Mouse (Mus musculus): ENCODE measurements around the gene Pkdrej.
"Not testable (repeated sequence)": the region's sequence is repeated elsewhere in the genome, so short reads cannot be mapped to it uniquely, and the experiment has no call there.

Pkdrej gene

DNA sequence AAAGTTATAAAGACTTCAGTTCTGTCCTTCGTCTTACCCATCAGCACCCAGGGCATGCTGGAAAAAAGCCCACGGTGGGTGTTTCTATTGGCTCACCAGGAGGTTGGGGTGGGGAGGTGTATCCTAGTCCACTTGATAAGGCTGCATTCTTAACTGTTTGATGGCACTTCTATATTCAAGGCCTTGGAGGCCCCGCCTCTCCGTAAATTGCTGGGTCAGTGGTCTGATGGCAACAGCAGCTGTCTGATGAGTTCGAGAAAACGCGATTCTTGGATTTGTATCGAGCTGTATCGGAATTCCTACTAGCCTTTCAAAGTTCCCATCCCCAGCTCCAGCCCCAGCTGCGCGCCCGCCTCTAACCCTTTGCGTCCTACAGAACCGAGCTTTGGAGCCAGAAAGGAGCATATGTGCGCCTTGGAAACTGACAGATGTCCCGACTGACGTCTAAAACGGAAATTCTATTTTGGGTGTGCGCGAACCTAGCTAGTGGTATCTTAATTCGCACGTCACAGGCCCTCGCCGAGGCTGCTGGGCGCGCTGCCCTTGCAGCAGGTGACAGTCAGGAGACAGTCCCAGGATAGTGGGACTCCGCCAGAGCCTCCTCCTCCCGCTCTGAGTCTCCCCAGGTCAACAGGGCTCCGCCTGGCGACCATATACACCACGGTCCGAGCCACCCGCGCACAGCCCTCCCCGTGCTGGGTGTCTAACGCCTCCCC, 10.6 kb downstream of the Pkdrej start:
- DNase-seq (ENCODE audit: low read depth in 1 of 2, low spot score in 2 of 2): peak in 1 of 2 experiments; percentile 19

DNA sequence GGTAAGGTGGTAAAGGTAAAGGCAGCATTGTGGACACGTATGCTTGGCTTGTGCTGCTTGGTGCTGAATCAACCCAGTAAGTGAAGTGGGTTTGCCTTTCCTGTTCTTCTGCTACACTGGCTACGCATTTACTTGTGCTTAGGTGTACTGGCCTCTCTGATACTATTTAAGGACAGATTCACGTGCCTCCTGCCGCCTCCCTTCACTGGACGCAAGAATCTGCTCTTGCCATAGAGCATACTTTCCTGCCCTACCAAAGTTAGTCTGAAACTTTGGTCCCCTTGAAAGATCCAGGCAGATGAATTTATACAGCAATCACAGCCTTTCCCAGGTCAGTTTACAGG, 11.1 kb downstream of the Pkdrej start:
- DNase-seq (ENCODE audit: low read depth in 1 of 2, low spot score in 2 of 2): no peak

DNA sequence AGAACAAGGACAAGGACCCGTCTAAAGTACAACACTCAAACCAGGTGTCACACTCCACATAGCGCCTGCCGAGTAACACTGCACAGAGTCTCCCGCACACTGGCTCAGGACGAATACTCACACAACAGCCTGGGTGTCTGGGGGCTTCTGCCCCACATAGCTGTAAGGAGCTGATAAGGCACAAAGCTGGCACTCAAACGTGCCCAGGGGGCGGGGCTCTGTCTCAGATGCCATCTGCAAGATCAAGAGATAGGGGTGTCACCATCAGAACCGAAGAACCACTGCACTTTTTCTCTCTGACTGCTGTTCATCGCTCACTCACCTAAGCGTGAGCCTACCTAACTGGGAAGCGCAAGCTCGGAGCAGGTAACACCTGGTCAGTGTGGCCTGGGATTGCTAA, 12.4 kb downstream of the Pkdrej start:
- DNase-seq (ENCODE audit: low read depth in 1 of 2, low spot score in 2 of 2): no peak

DNA sequence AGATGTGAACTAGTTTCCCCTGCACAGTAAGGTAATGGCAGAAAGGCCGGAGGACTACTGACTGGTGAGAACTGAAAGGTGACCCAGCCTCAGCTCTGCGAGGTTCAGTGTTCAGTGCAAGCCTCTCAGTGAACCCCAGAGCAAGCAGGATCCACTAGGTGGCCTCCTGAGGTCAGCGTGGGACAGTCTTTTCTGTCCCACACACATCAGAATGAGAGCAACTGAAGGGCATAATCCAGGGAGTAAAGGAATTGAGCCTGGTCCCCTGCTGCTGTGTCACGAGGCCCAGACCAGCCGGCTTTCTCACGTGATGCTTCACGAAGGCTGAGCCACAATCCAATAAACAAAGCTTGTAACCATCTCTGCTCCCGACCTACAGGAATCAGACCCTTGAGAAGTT, 13.1 kb downstream of the Pkdrej start:
- no peak for DNase-seq (ENCODE audit: low read depth in 1 of 2, low spot score in 2 of 2)

DNA sequence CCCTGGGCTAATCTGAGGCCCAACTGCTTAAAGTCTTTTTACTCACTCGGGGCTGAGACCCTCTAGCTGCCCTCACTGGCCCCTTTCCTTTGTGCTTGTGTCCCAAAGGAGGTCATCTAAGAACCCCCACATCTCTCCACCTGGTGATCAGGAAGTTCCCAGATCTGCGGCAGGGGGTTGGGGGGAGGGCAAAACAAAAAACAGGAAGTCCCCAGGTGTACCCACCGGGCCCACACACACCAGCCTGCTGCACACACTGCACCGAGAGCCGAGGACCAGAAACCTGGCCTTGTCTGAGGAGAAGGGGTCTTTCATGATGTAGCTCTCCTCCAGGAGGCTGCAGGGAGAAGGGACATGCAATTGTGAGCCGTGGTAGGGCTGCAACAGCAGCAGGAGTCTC, 13.5 kb downstream of the Pkdrej start:
- DNase-seq (ENCODE audit: low read depth in 1 of 2, low spot score in 2 of 2): no peak

DNA sequence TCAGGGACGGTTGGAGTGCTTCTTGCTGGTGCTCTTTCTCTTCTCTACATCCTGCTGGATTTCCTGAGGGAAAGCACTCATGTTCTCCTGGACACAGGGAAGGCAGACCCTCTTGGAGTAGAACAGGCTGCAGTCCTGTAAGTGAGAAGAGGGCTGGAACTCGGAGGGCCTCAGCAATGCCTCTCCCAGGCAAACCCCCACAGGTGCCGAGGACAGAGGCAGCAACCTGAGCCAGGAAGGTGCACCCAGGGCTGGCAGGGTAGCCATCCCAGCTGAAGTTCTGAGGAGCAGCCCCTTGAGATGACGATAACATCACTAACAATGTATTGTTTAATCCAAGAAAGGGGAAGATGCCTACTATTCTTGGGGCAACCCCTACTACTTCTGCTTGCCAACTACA, 14.1 kb downstream of the Pkdrej start:
- no peak for DNase-seq (ENCODE audit: low read depth in 1 of 2, low spot score in 2 of 2)

DNA sequence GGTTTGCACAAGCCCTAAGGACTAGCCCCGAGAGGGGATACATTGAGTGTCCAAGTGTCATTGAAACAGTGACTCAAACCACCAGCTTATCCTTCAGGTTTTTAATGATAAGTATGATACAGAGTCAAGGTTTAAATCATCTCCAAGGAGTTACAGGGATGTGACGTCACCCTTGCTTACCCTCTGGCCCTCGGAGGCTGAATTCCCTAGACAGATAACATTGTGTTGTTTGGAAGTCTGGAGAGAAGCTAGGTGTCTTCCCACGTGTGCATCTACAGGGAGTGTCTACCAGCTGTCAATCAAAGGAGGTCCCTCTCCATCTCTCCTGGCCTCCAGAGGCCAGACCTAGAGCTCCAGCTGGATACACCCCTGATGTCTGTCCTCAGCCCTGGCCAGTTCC, 14.6 kb downstream of the Pkdrej start:
- DNase-seq (ENCODE audit: low read depth in 1 of 2, low spot score in 2 of 2): no peak

DNA sequence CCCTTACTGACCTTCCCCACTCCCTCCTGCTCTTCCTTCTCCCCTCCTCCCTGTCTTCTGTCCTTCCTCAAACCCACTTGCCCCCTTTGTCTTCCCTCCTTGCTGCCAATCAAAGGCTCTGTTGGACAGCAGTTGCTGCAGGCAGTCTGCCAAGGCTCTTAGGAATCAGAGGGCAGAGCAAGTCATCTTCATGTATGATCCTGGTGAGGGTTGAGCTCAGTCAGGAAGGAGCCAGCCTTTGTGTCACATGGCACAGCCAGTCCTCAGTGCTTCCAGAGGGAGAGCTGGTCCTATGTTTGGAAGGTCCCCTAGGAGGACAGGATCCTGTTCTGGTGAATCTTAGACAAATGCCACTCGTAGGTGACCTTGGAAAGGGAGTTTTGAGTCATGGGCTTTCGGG, 18.6 kb downstream of the Pkdrej start:
- no peak for DNase-seq (ENCODE audit: low read depth in 1 of 2, low spot score in 2 of 2)

DNA sequence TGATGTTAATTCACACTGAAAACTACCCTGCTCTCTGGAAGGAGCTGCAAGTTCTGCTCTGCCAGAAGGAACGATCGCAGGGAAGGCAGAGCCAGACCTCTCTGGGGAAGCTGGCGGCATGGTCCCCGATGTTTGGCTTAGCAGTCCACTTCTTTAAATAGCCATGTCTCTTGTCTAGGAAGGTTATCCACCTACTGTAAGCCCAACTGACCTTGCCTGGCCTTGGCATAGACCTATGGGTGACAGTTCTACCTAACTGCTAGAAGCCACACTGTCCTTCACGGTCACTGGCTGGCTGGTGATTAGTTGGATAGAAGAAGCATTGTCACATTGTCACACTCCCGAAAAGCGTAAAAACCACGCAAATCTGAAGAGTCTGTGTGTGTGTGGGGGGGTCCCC, 22.9 kb downstream of the Pkdrej start:
- DNase-seq (ENCODE audit: low read depth in 1 of 2, low spot score in 2 of 2): no peak

DNA sequence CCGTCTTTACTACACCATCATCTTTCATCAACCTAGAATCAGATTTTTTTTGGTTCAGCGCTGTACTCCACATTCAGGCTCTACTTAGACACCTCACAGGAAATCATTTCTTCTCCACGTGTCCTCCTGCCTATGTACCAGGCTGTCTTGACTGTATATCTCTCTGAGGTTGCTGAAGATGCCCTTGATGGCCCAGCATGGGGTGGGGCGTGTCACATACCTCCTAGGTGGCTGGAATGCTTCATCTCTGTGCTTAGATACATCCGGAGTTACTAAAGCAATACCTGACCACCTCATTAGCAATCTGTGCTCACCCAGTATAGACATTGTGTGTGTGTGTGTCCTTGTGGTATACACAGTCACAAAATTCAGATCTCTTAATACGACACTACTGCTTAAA, 26.0 kb downstream of the Pkdrej start:
- DNase-seq (ENCODE audit: low read depth in 1 of 2, low spot score in 2 of 2): no peak

DNA sequence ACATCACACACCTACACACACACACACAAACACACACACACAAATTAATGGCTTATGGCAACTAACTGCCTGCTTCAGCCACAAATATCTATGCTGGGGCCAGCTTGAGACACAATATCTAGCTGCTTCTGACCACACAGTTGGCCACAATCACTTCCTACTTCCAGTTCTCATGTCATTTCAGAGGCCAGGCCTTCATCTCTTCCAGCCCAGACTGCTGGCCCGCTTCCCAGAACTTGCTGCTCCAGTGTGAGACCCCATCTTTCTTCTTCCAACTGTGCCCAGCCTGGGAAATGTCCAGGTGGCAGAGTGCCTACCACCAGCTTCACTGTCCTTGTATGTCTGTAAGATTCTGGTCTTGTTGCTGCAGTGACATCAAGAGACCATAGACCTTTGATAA, 28.7 kb downstream of the Pkdrej start:
- no peak for DNase-seq (ENCODE audit: low read depth in 1 of 2, low spot score in 2 of 2)

DNA sequence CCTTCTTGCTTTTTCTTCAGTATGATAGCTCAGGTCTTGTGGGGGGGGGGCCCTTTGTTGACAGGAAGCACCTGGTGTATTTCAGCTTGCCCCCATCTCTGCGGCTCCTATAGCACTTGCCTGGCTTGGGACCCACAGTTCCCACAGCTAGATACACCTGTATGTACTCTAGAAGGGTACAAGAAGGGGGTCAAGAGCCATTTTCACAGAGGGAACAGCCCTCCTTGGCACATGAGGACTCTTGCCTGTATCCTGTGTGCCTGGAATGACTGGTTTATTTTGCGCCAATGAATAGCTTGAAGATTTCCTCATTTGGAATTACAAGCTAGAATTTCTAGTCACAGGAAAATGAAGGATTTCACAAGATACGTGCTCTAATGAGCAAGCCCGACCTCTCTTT, 30.1 kb downstream of the Pkdrej start:
- DNase-seq (ENCODE audit: low read depth in 1 of 2, low spot score in 2 of 2): no peak

DNA sequence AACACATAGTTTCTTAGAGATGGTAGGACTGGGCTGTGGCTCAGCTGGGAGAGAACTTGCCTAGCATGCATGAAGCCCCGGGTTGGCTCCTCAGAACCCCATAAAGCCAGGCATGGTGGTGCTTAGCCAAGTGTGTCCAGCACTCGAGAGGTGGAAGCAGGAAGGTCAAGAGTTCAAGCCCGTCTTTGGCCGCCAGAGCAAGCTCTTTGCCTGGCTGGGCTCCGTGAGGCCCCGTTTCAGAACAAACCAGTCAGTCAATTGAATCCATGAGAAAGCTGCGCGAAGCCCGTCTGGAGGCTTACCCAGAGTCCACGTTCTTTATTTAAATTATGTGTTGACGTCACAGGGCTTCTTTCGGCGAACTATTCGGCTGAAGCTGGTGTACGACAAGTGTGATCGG, 32.9 kb downstream of the Pkdrej start:
- no peak for DNase-seq (ENCODE audit: low read depth in 1 of 2, low spot score in 2 of 2)

DNA sequence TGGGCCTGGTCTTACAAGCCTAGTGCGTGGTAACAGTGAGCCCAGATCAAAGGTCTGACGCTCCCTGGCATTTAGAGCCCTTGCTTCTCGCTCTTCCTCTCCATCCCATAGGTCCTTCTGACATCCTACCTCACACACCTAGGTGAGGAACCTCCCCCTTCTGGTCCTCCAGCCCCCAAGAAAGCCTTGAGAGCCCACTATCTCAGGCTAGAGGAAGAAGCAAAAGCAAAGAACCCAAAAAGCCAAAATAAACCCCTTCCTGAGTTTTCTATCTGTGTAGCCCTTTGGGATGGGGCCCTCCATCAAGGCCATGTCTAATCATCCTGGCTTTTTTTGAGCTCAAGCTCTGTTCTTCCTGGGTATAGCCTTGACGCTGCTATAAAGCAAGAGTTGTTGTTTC, 33.5 kb downstream of the Pkdrej start:
- no peak for DNase-seq (ENCODE audit: low read depth in 1 of 2, low spot score in 2 of 2)

DNA sequence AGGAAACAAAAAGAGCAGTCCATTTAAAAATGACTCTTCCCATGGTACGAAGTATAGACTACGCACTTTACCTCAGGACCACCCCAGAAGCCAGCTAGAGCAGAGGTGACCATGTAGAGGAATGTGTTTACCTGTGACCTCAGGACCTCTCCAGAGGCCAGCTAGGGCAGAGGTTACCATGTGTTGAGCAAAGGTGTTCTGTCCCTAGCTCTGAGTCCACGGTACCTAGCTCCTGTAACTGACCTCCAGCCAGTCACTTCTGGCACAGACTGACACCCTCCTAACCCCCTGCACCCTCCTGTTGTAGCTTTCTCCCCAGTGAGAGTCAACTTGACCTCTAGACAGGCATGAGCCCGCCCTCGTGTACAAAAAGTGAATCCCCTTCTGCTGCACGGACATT, 34.1 kb downstream of the Pkdrej start:
- DNase-seq (ENCODE audit: low read depth in 1 of 2, low spot score in 2 of 2): no peak

DNA sequence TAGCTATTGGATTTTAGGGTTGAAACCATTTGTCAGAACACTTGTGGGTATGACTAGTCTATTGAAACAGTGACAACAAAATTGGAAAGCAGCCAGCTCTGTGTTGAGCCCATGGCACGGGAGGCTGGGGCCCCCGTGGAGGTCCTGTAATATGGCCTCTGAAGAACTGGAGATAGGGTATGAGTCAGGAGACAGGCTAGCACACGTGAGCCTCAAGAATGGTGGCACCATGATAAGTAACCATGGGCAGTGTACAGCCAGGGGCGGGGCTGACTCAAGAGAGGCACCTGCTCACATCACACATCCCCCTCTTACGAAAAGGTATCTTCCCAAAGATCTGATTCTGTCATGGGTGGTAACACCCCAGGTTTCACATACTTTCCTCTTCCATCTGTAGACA, 34.8 kb downstream of the Pkdrej start:
- no peak for DNase-seq (ENCODE audit: low read depth in 1 of 2, low spot score in 2 of 2)

DNA sequence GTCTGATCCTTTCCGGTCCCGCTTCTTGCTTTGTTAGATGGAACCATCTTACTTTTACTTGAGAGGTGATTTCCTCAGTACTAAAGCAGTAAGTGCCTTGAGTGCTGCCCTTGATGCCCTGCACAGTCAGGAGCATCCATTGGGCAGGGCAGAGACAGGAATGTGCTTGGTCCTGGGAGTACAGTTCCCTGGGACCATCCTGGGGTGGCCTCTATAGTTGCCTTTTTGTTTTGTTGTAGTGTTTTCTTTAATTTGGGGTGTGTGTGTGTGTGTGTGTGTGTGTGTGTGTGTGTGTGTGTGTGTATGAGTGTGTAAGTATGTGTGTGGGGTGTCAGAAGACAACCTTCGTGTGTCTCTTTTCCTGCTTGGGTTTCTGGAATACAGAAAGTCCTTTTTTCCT, 37.2 kb downstream of the Pkdrej start:
- DNase-seq (ENCODE audit: low read depth in 1 of 2, low spot score in 2 of 2): no peak

DNA sequence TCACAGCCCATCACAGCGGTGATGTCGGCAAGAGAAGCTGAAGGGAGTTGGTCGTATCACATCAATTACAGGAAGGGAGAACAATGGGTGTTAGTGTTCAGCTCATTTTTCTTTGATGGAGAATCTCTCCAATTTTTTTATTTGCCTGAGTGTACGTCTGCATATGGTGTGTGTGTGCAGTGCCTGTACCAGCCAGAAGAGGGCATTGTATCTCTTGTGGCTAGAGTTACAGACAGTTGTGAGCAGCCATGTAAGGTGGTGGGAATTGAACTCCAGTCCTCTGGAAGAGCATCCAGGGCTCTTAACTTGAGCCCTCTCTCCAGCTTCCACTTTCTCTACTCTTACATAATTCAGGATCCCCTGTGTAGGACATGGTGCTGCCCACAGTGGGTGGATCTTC, 38.4 kb downstream of the Pkdrej start:
- no peak for DNase-seq (ENCODE audit: low read depth in 1 of 2, low spot score in 2 of 2)

DNA sequence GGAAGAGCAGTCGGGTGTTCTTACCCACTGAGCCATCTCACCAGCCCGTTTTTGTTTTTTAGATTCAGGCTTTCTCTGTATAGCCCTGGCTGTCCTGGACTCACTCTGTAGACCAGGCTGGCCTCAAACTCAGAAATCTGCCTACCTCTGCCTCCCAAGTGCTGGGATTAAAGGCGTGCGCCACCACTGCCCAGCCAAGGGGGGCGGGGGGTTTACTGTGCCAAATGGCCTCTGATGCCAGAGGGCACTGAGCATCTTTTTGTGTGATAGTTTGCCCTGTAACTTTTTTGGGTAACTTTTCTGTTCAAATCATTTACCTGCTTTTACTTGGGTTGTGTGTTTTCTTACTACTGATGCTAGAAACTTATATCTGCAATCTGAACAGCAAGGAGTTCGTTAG, 42.6 kb downstream of the Pkdrej start:
- not testable (repeated sequence) for DNase-seq (ENCODE audit: low read depth in 1 of 2, low spot score in 2 of 2)

DNA sequence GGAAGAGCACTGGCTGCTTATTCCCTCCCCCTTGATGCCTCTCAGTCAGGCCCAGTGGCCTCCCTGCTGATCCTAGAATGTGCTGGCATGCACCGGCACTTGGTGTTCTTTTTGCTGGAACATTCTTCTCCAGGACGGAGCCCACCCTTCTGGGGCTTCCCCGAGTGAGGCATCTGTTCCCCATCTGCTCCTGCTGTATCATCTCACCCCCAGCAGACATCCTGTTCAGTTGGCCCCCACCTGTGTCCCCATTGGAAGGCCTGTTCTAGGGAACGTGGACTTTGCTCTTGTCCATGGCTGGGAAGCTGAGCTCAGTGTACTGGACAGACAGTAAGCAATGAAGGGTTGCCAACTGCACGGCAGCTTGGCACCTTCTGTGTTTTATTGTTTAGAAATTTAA, 44.8 kb downstream of the Pkdrej start:
- DNase-seq (ENCODE audit: low read depth in 1 of 2, low spot score in 2 of 2): no peak

DNA sequence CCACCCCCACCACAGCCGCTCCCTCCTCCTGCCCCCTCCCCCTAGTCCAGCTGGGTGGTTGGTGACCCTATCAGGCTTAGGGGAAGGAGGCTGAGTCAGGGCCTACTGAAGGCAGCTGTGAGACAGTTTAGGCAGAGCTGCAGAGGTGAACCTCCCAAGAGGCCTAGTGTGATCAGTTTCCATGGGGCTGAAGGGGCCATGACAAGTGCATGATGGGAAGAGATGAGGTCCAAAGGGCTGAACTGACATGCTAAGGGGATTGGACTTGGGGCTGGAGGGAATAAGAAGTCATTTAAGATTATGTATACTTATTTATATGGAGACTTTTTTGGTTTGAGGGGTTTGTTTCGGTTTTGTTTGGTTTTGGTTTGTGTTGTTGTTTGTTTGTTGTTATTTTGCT, 45.3 kb downstream of the Pkdrej start:
- no peak for DNase-seq (ENCODE audit: low read depth in 1 of 2, low spot score in 2 of 2)

DNA sequence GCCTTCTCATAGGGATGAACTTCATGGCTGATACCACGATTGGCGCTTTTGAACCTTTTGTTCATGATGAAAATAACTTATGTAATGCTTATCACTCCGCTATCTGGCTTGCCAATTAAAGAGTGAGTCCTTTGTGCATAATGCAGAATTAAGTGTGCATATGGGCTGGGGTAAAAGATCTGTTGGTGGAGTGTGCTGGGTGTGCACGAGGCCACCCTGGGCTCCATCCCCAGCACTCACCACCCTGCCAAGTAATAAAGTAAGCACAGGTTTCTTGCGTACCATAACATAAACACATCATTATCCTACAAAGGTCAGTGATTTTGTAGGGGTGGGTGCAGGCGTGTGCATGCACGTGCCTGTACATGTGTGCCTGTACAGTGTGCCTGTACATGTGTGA, 46.5 kb downstream of the Pkdrej start:
- no peak for DNase-seq (ENCODE audit: low read depth in 1 of 2, low spot score in 2 of 2)

DNA sequence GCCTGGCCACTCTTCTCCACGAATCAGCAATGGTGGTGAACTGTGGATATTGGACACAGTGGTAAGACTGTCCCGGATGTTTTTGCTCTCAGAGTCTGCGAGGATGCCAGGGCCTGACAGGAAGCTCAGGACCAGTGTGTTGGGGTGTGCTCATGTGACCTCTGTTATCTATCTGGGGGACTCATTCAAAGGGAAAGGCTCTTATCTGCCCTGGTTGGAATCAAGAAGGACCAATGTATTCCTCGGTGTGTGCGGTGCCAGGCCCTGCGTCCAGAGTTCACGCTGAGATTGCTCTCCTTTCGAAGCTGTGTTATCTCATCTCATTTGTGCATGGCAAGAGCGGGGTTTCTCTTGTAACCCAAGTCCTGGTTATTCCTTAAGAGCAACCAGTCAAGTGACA, 47.1 kb downstream of the Pkdrej start:
- DNase-seq (ENCODE audit: low read depth in 1 of 2, low spot score in 2 of 2): no peak

Data from monocyte, adult 2 months (primary cell).